In the genomic region with DNA sequence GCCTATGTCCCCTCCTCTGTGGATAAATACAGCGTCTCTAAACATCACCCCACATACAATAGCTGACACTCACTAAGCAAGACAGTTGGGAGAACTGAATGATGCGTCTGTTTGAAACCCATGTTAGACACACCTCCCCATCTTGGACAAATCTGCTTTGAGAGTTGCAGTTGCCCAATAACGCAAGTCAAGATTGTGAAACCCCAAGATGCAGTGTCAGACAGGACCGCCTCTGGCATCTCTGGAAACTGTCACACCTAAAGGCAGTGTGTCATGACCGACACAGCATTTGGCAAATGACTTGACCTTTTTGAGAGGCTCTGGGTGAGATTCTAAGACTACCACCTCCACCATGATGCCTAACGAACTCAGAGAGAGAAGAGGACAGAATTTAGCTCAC, we compare ENCODE assay signal across 14 mouse cellular contexts. TPM values are rescaled to one million over a fixed set of nuclear protein-coding genes. Genes with fewer than 3 reads are reported as not detected.
"Had no signal": no experiment of that assay in that cellular context is flagged by ENCODE, and none has a peak within 500 bp of the region (broad histone marks: within the 10 kb centered on the region; RNA-seq: fewer than 3 reads in every experiment).

No protein-coding gene starts in this region.

- H3K27ac ChIP-seq: kidney, embryonic 15.5 days; limb, embryonic 10.5 days; liver, embryonic 15.5 days; midbrain, embryonic 15.5 days; neural tube, embryonic 13.5 days; stomach, postnatal 0 days had no signal

- H3K4me3 ChIP-seq: kidney, embryonic 15.5 days; limb, embryonic 10.5 days; liver, embryonic 15.5 days; megakaryocyte, embryonic 14.5 days; midbrain, embryonic 15.5 days; neural tube, embryonic 13.5 days had no signal

- ATAC-seq: intestine, embryonic 16.5 days; midbrain, embryonic 15.5 days had no signal

- DNase-seq: kidney, adult 2 months; kidney, postnatal 14 days; layer of hippocampus, postnatal 36 days; lung, postnatal 36 days; thymus, postnatal 4 days had no signal

- H3K4me1 ChIP-seq: kidney, embryonic 15.5 days; liver, embryonic 15.5 days; midbrain, embryonic 15.5 days; neural tube, embryonic 13.5 days had no signal

RNA-seq across cellular contexts. Expression of gene Dio2, which starts 2.8 kb away (rescaled TPM):
- polyA plus RNA-seq: limb, embryonic 10.5 days; liver, embryonic 11.5 days had no signal
